10 mouse cellular contexts compared by ENCODE assay signal in genomic region chr17:33526506-33526905, GRCm38 (mm10). TPM values are rescaled to one million over a fixed set of nuclear protein-coding genes. Genes with fewer than 3 reads are reported as not detected.
DNase-seq lines count a peak whose midpoint lies in the region; ATAC-seq lines count a peak whose summit lies in the region.
"Had no signal": no experiment of that assay in that cellular context is flagged by ENCODE, and none has a peak within 500 bp of the region (broad histone marks: within the 10 kb centered on the region; RNA-seq: fewer than 3 reads in every experiment).

No protein-coding gene starts in this region.

- peaks cover 40% of the 10 kb centered on the region for H3K36me3 ChIP-seq in forebrain, embryonic 10.5 days (replicated peaks)
- peaks cover 18% of the 10 kb centered on the region; the same call in 1 of the 2 replicates for H3K36me3 ChIP-seq in forebrain, embryonic 15.5 days

- H3K4me2 ChIP-seq in forebrain, embryonic 15.5 days (replicated peaks) = no peak overlapping the region

- ATAC-seq in forebrain, embryonic 15.5 days (replicated peaks) = no peak
- ATAC-seq: Patski had no signal

- no peak for DNase-seq in forebrain, embryonic 10.5 days (ENCODE audit: extremely low spot score, low spot score)
- DNase-seq in urinary bladder, postnatal 14 days (ENCODE audit: low spot score) = peak; percentile 33
- DNase-seq in urinary bladder, postnatal 4 days (ENCODE audit: low spot score in 2 of 2) = no peak
- peak; percentile 16 to 27 for DNase-seq in kidney, postnatal 4 days
- DNase-seq in layer of hippocampus, postnatal 36 days = no peak
- no peak for DNase-seq in spleen, postnatal 36 days (ENCODE audit: low spot score in 2 of 2)
- DNase-seq in layer of hippocampus, adult 9-11 months = no peak

- 0 out of 2 replicates have a peak overlapping the region, but pooled peaks have one; percentile 8 for H3K27ac ChIP-seq in forebrain, embryonic 10.5 days
- H3K27ac ChIP-seq in forebrain, embryonic 15.5 days (replicated peaks) = no peak overlapping the region

- no peaks in the 10 kb centered on the region for H3K9me3 ChIP-seq in forebrain, embryonic 10.5 days
- H3K9me3 ChIP-seq in forebrain, embryonic 15.5 days = no peaks in the 10 kb centered on the region
- H3K9me3 ChIP-seq: megakaryocyte, embryonic 14.5 days had no signal

- peaks cover 48% of the 10 kb centered on the region for H3K4me1 ChIP-seq in forebrain, embryonic 10.5 days
- peaks cover 24% of the 10 kb centered on the region for H3K4me1 ChIP-seq in forebrain, embryonic 15.5 days

- H3K9ac ChIP-seq in forebrain, embryonic 15.5 days (replicated peaks) = no peak overlapping the region

- WGBS in forebrain, embryonic 10.5 days = 70% methylated on average over 3 of the region's 3 CpGs
- 49% methylated on average over 3 of the region's 3 CpGs for WGBS in forebrain, embryonic 15.5 days

- no peak overlapping the region for H3K4me3 ChIP-seq in forebrain, embryonic 10.5 days
- no peak overlapping the region for H3K4me3 ChIP-seq in forebrain, embryonic 15.5 days

- H3K27me3 ChIP-seq in forebrain, embryonic 10.5 days (ENCODE audit: poor library complexity, severe bottlenecking) = no peaks in the 10 kb centered on the region
- no peaks in the 10 kb centered on the region for H3K27me3 ChIP-seq in forebrain, embryonic 15.5 days
- H3K27me3 ChIP-seq: Patski had no signal

RNA-seq across cellular contexts. Expression of gene Adamts10, which starts 2.5 kb away (rescaled TPM):
- 42.6 and 47.3 TPM in 2 replicates for polyA plus RNA-seq in forebrain, embryonic 10.5 days (2016; fragmentation: Nextera tagmentation; extraction: Ambion mirVana)
- polyA plus RNA-seq in forebrain, embryonic 15.5 days (2015; fragmentation: Nextera tagmentation; extraction: Ambion mirVana) = 37.8 and 40.7 TPM in 2 replicates
- total RNA-seq in layer of hippocampus, postnatal 36 days (2021) = 10 to 100 TPM; 25.3 to 36.6 TPM

RNA-seq across cellular contexts. Expression of gene Myo1f, which starts 29.0 kb away (rescaled TPM):
- 1.6 and 2.2 TPM in 2 replicates for polyA plus RNA-seq in forebrain, embryonic 10.5 days (2016; fragmentation: Nextera tagmentation; extraction: Ambion mirVana)
- 1.7 and 2.1 TPM in 2 replicates for polyA plus RNA-seq in forebrain, embryonic 15.5 days (2015; fragmentation: Nextera tagmentation; extraction: Ambion mirVana)
- 1 to 10 TPM; 1.4 to 1.8 TPM for total RNA-seq in layer of hippocampus, postnatal 36 days (2021)
- polyA plus RNA-seq: Patski had no signal

Comparison
In these comparisons a context has a peak if more than half of its experiments do, and no peak if none do; other contexts are left out.
1. DNase-seq: peak in urinary bladder, postnatal 14 days (single experiment) and kidney, postnatal 4 days (2 of 2); none in forebrain, embryonic 10.5 days (single experiment), urinary bladder, postnatal 4 days (0 of 2), layer of hippocampus, postnatal 36 days (0 of 2), spleen, postnatal 36 days (0 of 2) and layer of hippocampus, adult 9-11 months (single experiment).